Mouse (Mus musculus): ENCODE data around the gene Elp6.
"Not testable (repeated sequence)": the region's sequence is repeated elsewhere in the genome, so short reads cannot be mapped to it uniquely, and the experiment has no call there.

Gene Elp6

DNA sequence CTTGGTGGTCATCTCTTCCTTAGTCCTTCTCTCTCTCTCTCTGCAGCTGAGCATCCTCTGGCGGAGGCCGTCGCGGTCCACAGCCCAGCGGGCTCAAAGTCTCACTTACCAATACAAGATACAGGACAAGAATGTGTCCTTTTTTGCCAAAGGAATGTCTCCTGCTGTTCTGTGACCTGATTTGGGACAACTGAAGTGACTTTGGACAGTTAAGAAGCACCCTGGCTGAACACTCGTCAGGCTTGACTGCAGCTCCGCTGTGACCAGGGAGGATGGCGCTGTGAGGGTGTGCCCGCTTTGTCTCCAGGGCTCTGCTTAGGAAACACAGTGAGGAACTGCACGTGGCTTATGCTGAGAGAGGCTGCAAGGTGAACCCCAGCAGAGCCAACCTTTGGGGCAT is 15.8 kb downstream of the Elp6 start:
- no peak for DNase-seq

DNA sequence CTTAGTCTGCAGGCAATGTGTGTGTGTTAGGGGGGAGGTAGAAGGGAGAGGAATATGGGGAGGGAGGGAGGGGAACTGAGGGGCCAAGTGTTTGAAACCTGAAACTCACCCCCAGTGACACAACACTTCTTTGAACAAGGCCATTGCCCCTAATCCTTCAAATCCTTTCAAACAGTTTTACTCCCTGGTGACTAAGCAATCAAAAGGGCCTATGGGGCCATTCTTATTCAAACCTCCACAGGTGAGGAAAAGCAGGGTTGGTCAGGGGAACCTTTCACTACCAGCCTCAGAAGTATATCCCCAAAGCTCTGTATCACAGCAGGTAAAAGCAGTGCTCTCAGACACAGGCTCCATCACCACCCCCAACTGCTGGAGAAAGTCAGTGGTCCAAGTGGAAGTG is 18.0 kb downstream of the Elp6 start:
- DNase-seq = no peak

DNA sequence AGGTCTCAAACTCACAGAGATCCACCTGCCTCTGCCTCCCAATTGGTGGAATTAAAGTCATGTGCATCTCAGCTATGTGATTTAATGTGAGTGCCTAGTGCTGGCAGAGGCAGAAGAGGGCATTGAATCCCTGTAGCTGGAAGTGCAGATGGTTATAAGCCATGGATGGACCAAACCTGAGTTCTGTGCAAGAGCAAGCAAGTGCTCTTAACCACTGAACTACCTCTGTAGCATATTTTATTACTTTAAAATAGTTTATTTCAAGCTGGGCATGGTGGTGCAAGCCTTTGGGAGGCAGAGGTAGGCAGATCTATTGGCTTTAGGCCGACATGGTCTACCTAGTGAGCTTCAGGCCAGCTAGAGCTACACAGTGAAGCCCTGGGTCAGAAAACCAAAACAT is 19.2 kb downstream of the Elp6 start:
- DNase-seq = no peak

DNA sequence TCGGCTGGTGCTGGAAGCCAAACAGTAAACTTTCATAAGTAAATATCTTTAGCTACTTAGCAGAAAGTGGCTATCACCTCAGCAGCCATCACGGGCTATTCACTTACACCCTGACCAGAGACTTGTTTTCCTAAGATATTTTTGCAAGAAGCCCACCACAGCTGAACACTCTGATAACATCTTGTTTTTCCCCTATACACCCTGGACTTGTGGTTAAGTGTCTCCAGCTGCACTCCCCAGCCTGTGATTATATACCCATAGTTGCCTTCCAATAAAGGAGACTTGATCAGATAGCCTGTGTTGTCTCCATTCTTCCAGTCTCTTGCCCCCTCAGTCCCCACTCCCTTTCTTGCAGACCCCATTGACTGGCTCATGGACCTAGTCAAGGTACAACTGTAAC is 23.2 kb downstream of the Elp6 start:
- no peak for DNase-seq

DNA sequence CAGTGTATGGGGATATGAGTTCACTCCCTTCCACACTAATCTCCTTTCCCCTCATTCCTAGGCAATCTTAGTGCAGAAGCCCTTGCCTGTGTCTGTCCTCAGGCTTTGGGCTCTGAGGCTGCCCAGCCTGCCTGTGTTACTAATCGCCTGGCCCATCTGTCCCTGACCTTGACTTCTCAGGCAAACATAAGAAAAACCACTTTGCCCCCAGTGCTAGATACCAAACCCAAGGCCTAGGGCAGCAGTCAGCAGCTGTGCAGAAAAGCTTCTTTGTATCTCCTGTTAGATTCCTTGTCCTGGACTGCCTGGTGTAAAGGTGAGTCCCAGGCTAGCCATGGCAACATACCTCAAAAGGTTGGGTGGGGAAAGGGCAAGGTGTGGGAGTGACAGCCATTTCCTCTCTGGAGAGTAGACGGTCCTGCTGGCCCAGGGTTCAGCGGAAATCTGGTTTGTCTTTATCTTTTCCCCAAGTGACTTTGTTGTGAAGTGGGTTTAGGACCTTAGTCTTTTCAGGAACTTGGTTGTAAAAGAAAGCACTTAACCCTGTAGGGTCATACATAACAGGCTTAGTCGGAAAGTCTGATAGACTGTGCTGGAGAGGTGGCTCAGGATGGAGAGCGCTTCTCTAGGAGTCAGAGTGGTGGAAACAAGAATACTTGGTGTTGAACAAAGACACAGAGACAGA is 24.1 kb downstream of the Elp6 start:
- no peak for DNase-seq

DNA sequence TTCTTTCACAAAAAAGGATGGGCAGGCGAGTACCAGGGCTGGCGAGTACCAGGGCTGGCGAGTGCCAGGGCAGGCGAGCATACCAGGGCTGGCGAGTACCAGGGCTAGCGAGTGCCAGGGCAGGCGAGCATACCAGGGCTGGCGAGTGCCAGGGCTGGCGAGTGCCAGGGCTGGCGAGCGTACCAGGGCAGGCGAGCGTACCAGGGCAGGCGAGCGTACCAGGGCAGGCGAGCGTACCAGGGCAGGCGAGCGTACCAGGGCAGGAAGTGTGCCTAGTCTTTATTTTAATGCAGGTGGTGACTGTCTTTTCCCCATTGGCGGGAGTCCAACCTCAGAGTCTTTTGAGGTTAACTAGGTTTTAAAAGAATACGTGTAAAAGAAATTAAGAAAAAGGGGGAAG is 24.7 kb downstream of the Elp6 start:
- peak; percentile 65 to 68 for DNase-seq

DNA sequence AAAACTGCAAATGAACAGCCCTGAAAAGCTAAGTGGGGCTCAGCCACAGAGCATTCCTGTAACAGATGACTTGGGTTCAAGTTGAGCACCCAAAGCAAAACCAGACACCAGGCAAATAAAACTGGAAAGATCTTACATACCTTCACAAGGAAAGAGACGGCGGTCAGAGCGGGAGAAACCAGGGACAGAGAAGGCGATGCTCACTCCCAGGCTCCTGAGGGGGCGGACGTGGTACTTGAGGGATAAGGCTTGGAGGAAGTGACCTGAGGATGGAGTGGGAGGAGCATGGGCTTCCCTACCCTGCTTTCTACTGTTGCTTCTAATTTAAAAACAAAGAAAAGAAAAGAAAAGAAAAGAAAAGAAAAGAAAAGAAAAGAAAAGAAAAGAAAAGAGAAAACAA is 25.4 kb downstream of the Elp6 start:
- no peak for DNase-seq

DNA sequence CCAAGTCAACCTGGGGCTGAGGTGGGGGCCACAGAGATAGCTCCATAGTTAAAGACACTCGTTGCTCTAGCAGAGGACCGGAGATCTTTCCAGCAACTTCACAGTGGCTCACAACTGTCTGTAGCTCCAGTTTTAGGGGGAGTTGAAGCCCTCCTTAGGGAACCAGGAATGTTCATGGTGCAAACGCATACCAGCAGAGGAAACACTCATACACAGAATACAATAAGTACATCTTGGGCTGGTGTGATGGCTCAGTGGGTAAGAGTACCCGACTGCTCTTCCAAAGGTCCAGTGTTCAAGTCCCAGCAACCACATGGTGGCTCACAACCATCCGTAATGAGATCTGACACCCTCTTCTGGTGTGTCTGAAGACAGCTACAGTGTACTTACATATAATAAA is 25.9 kb downstream of the Elp6 start:
- not testable (repeated sequence) for DNase-seq

DNA sequence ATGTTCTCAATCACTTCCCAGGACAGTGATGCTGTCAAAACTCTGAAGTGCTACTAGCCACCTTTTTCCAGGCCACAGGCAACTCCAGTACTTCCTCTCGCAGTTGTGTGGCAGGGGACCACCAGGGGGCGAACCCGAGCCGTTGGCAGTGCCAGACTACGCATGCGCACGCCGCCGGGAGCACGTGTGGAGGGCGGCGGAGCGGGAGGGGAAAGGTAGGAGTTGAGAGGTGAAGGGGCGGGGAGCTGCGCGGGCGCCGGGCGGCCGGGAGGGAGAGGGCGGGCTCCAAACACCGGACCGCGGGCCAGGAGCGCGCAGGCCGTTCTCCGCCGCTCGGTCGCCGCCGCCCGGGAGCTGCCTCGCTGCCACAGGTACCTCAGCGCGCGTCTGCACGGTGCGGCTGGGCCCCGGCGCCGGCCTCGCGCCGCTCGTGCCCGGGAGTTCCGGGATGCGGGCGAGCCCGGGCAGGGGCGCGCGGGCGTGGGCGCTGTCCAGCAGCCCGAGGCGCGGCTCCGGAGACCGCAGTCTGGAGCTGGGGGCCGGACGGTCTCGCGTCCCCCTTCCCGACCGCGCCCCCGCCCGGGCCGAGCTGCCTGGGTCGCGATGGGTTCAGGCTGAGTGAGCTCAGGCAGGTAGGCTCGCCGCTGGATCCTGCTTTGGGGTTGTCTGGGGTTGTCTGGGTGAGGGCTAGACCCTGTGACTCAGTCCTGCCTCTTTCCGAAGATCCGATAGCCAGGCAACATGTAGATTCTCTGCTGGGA is 28.3 kb downstream of the Elp6 start, which contains the start of gene Scap:
Gene Scap, plus strand, starts transcription at position 154 of the 761 bp plus-strand sequence.
- DNase-seq = peak; percentile 94 to 100

DNA sequence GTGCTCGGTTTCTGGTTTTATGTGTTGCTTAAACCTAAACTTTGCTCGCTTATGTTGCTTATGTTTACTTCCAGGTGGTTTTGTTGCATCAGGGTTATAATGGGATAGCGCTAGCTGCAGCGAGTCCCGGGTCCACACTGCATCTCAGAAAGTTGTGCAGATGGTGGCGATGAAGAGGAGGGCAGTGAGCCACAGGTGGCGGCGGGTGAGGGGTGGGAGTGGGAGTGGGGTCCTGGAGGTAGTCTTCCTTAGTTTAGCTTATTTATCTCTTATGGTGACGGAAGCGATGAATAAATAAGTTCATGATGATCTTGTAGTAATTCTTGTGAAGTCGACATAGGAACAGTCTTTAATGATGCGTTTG is 28.9 kb downstream of the Elp6 start:
- DNase-seq = no peak

DNA sequence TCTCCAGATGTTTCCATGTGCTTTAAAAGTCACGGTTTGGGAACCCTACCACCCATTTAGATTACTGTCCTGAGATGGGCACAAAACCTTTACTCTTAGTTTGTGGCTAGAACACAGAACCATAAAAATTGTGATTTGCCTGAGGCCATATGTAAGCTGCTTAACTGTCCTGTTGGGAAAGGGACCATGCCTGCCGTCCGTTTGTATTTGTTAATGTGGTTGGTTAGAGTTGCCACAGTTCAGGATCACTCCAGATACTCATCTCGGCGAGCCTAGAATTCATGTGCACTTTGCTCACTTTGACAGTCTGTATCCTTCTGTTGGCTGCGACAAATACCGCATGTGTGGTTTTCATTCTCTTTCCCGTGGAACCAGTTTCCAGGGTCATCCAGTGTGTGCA is 29.9 kb downstream of the Elp6 start:
- DNase-seq = no peak

DNA sequence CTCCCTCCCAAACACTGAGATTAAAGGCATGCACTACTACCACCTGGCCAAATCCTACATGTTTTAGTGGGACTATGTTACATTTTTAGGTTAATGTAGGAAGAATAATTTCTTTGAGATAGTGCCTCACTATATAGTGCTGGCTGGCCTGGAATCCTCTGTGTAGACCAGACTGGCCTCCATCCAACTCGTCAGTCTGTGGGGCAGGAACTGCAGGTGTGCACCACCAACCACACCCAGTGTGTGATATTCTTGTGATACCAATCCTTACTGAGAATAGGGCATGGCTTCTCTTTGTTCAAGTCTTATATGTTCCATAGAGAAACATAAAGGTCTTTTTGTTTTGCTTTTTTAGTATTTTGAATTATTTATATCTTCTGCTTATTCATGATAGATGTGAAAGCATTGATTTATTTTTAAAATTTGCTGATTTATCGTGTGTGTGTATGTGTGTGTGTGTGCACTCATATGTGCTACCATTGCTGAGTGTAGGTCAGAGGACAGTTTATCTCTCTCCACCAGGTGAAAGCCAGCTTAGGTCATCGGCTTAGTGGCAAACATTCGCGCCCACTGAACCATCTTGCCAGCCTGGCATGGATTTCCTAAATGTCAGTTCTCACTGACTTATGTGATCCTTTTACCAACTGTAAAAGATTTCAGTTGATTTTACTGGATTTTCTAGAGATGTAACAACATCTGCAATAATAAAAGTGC is 35.2 kb downstream of the Elp6 start:
- DNase-seq = no peak

DNA sequence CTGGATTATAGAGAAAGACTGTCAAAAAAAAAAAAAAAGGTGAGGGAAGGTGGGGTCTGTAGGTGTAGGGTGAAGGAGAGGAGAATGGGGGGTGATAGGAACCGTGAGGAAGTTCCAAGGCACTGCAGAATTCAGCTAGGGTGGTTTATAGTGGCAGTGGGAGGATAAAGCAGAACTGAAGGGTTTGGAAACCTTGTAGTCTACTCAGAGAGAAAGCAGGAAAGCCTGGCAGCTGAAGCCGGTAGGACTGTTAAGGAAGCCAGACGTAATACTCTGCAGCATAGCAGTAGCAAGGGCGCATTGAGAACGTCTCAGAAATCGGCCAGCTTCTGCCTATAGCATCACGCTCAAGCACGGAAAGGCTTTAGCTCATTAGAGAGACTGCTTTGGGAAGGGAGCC is 37.0 kb downstream of the Elp6 start:
- DNase-seq = no peak

DNA sequence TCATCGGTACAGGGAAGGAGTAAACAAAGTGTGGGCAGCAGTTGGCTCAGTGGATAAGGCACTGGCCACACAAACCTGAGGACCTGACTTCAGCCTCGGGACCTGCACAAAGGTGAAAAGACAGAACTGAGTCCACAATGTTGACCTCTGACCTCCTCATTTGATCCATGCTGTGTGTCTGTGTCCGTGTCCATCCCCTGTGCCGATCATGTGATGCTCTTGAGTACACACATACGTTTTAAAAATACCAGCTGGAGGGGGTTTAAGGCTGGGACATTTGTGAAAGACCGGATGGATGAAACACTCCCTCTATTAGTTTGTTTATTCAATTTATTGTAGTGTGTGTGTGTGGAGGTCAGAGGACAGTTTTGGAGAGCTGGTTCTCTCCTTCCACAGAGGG is 38.8 kb downstream of the Elp6 start:
- DNase-seq = no peak

DNA sequence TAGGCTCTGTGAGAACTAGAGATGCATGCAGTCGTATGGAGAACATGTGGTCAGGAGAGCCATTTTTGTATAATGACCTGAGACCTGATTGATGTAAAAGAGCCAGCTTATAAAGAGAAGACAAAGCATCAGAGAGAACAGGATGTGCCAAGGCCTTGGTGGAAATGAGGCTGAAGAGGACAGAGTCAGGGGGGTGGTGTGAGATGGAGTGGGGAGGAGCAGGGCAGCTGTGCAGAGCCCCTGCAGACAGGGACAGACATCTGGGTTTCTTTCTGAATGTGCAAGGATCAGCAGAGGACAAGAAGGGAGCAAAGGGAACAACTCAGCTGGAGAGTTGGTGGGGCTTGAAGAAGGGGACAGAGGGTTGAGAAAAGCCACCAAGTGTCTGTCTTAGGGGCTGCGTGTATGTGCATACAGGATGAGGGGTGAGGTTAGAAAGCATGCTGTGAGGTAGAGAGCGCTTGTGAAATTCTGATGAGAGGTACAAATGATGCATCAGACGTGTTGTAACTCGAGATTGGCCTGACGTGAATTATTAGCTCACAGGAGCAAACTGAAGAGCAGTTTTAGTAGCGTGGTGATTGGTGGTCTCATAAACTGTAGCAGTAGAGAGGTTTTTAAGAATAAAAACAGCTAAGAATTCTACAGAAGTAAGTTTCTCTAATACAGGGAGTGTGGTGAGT is 40.2 kb downstream of the Elp6 start:
- DNase-seq = no peak

DNA sequence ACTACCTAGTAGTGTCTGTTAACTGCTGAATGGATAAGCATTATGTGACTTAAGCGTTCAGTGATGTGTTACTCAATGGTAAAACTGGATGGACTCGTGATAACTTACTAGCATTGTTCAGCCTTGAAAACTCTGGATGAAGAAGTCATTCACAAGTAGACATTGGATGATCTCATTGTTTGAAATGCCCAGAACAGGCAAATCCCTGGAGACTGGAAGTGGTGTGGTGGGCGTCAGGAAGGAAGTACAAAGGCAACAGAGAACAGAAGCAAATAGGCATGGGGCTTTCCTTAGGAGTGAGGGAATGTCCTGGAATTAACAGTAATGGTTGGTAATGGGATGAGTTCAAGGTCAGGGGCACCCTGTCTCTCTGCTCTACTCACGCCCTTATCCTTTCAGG is 43.9 kb downstream of the Elp6 start:
- no peak for DNase-seq

DNA sequence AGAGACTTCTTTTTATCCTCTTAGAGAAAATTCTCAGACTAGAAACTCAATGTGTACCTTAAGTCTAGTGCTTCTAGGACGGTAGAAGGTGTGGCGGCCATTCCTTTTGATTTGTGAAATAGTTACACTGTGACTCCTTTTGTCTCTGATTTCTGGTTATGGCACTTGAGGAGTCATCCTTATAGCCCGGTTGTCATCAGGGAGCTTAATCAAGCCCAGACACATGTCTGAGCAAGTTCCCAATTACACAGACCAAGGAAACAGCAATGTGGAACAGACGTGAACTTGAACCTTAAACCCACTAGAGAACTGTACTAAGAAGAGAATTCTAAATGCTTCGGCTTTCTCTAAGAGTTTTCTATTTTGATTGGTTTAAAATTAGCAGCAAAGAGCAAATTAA is 45.2 kb downstream of the Elp6 start:
- DNase-seq = no peak

DNA sequence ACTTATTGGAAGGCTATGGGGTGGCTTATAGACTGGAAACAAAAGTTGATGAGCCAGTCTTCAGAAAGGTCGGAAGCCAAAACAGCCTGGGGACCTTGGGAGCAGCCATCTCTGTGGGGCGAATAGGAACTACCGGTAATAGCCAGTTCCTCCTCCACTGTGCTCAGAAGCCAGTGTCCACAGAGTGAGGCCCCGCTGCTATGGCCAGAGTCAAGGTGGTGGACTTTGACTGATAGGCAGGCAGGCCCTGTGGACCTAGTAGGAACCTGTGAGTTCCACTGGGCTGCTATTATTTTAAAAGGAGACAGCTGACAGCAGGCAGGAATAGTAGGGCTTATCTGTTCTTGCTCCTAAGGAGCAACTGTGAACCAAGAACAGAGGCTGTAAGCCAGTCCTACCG is 45.6 kb downstream of the Elp6 start:
- DNase-seq = no peak

DNA sequence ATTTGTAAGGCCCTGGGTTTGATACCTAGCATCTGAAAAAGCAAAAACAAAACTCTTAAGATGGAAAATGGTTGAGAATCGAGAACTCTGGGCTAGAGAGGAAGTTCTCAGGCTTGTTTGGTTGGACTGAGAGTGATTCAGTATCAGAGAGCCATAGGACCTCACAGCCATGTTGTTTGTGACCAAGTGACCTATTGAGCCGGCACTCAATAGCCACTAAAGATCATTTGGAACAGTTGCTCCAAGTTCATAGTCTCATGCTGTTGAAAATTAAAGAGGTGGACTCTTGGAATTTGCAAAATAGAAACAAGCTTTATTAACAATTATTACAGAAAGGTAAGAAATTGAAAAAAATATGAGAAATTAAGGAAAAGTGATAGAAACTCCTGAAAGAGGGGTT is 46.4 kb downstream of the Elp6 start:
- no peak for DNase-seq

DNA sequence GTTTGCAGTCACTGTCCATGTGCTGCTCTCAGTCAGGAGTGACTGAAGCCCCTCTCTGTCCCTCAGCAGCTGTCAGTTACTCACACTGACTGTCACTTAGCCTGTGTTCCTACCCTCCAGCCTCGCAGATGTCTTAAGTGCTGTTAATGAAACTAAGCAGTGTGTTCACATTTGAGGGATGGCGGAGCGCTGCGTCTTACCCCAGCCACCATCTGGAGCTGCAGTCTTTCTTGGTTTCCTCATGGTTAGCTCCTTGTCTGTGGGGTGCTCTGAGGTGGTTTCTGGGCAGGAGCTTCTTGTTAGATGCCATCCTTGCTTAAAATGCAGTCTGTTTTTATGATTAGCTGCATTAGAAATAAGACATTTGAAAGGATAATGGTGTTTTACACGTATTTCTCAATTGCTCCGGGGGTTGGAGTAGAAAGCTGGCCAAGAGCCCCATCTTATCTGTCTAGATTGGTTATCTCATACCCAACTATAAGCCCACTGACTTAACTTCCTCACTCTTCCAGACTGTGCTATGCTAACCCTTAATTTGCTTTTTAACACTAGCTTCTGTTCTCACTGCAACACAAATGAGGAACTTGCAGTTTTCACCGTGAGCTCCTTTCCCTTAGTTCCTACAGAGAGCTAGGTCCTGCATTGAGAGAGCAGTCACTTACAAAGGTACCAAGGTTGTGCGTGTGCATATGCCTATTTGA is 47.1 kb downstream of the Elp6 start:
- DNase-seq = no peak

DNA sequence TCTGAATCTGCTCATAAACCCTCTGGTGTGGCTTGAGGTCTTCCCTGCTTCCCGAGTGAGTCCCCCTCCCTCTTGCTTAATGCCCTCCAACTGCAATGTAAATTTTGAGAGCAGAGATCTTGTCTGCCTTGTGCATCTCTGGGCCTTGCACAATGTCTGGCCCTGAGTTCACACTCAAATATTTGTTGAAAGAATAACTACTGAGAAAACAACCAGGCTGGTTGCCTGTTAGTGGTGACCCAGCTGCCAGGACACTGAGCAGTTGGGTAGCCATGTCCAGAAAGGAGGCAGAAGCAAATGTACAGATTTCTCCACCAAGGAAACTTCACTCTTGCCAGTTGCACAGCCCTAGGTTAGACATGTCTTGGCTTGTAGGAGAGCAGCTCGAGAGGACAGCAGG is 53.4 kb downstream of the Elp6 start:
- no peak for DNase-seq

DNA sequence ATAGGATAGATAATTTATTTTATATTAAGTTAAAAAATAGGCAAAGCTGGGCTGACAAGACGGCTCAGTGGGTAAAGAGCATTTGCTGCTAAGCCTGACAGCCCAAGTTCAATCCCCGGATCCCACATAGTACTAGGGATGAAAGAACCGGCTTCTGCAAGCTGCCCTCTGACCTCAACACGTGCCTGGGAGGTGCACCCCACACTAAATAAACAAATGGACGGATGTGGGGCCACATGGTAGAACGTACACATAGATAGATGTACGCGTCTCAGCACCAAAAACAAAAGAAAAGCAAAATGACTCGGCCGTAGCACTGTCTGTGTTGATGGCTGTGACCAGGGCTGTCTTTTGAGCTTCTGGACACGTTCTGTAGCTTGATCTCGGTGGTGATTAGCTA is 56.3 kb downstream of the Elp6 start:
- DNase-seq = no peak

DNA sequence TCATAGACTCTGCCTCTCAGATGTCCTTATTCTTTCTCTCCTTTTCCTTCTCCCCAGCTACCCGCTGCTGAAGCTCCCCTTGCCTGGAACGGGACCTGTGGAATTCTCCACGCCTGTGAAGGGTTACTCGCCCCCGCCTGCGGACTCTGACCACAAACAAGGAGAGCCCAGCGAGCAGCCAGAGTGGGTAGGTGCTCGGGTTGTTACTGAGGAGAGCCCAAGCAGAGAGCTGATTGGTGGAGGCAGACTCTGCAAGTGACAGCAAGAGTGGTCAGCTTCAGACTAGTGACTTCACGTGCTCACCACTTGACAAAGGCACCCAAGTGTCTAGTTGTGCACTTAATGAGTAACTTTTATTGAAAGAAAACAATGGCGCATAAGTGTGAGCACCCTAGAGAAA is 57.4 kb downstream of the Elp6 start:
- no peak for DNase-seq
